Mouse (Mus musculus) CD4-positive helper T cell, adult 2 months (primary cell): ENCODE measurements around the gene Slc4a1ap.
"Not testable (repeated sequence)": the region's sequence is repeated elsewhere in the genome, so short reads cannot be mapped to it uniquely, and the experiment has no call there.

Experiments used
- DNase-seq: peaks from one replicate; pipeline ENCODE4 v3.0.0-alpha.2; 2012; ENCODE audit warnings: low read depth, missing footprints, low spot score

Gene Slc4a1ap

DNA sequence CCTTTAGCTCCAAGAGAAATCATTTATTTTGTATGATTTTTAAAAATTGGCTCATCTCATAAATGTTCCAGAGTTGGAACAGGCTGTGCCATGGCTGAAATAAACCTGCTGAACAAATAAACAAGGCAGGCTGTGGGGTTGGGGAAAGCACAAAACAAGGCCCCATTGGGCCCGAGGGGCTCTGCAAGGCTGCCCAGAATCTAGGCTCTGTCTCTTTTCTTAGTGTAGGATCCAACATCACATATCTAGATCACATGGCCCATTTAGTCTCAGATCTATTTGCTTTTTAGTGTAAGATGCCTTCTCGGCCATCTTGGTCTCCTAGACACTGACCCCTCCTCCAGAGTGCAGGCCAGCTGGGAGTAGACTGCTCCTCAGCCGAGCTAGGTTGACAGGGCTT lies 39.7 kb downstream of the Slc4a1ap start:
- DNase-seq: no peak

DNA sequence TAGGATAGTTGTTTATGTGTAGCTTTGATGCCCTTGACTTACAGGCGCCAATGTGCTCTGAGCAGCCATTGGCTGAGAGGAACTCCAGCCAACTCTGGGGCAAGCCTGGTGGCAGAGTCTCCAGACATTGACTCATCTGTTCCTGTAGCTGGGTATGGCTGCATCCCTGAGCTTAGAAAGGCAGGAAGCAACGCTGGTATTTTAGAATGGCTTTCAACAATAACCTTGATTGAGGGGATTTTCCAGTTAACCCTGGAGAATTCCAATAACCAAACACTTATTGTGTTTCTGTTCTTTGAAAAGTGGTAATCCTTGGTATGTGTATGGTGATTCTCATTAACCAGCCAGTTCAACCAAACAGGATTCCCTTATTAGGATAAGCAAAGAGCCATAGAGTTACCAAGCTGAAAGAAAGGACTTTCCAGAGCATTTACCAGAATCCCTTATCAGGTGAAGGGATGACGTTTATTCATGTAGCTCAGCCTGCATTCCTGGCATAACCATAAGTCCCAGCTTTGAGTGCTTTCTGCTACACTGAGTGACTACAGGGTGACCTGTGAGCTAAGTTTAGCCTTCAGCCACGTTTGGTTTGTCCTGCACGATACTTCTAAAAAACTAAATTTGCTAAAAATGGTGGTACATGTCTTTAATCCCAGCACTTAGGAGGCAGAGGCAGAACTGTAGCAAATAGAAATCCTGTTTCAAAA lies 41.3 kb downstream of the Slc4a1ap start:
- no peak for DNase-seq

DNA sequence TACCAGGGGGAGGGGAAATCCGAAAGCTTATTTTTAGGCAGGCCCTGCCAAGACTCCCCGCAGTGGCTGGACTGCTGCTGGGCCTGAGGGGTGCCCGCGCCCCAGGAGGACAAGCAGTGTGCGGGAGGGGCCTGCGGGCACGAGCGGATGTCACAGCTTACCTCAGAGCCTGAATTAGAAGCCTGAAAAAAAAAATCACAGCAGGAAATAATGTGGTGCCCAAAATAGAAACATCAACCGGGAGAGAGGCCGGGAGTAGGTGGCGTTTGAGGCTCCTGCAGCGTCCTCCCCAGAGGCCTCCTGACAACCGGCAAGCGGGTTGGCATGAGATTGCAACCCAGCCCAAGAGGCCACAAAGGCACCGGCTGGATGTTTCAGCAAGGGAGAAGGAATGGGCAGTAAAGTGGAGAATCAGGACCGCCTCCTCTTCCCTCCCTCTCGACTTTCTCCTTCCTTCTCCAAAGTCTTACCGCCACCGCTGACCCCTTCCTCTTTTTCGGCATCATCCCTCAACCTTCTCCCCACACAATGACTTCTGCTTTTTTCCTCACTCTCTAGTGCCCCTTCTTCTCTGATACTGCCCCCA lies 44.3 kb downstream of the Slc4a1ap start:
- DNase-seq: peak; percentile 30

DNA sequence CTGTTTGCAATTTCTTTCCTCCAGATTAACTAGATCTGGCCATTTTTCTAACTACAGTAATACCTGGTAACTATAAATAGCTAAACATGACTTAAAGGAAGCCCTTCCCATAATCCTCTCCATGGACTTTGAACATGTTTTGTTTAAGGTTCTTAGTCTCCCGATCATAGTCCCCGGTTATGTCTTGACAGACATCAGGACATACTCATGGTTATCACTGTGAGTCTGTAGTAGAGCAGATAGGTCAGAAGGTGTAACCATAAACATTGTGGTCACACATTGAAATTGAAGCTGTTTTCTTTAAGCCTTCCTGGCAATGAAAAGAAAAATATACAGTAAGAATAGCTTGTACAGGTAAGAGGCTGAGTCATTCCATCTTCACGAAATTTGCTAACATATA lies 46.9 kb downstream of the Slc4a1ap start:
- no peak for DNase-seq

DNA sequence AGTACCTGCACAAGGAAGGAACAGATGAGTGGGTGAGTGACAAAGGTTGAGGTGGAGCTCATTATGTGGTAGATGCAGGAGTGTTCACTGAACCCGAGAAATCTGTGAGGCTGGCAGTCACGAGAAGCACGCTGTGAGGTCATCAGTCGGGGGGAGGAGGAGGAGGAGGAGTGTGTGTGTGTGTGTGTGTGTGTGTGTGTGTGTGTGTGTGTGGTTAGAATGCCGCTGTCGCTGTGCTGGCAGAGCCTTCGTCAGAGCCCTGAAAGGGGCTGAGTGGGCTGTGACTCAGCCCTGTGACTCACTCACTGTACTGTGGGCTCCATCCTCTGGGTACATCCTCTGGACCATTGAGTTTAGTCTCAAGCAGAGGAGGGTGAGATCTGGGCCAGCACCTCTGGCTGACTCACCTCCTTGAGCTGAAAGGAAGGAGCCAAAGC lies 49.8 kb downstream of the Slc4a1ap start:
- DNase-seq: peak; percentile 86

DNA sequence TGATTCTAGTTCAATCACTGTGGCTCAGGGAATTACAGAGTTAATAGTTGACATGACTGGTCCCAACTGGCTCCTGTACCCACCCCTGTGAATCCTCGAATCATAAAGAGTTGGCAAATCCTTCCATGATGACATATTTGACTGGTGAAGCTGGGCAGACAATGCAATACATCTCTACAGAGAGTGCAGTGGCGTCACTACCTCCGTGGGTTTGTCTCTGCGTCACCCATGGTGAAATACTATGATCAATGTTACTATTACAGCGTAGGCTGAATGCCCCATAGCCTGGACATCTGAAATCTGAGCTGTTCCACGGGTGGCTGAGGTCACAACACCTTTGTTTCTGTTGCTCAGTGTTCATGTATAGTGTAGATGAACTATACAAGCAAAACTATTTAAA lies 54.5 kb downstream of the Slc4a1ap start:
- no peak for DNase-seq

DNA sequence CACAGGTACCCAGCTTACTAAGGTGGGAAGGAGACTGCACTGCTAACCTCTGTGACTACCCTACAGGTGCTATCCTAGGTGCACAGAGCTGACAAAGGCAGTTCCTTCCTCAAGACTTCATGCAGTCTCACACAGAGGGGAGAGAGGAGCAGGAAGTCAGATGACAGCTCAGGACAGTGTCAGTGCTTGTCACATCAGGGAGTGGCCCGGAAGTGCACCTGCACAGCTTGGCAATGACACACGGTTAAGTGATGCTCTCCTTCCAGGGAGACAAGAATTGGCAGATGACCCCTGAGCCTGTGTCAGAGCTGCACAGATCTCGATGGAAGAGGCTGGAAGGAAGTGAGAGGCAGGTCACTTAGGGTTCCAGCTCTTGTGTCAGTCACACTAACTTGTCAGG lies 55.1 kb downstream of the Slc4a1ap start:
- peak; percentile 44 for DNase-seq

DNA sequence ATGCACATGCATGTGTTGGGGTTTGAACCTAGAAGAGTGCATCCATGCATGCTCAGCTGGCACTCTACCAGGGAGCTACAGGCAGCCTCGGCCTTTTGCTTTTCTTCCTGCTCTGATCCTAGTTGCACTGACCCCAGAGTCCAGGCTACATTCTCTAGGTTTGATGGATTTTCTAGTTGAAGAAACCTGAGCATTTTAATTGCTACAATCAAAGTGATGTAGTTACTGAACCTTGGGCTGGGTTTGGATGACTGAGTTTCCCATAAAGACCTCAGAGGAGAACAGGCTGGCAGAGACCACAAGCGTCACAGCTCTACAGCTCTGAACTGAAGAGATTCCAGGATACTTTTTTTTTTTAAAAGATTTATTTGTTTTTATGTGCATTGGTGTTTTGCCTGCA lies 56.5 kb downstream of the Slc4a1ap start:
- DNase-seq: no peak

DNA sequence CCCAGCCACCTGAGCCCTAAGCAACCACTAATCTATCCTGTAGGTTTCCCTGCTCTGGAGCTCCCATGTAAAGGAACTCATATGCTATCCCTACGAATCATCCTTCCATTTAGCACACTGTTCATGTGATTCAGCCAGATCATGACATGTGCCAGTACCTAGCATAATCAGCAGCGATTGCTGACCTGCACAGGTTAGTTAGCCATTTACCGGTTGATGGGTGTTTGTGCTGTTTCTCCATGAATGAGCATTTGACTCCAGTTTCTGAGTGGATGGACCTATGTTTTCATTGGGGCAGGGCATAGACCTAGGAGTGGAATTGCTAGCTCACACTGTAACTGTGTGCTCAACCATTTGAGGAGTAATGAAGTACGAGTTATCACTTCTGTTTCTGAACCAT lies 58.7 kb downstream of the Slc4a1ap start:
- no peak for DNase-seq

DNA sequence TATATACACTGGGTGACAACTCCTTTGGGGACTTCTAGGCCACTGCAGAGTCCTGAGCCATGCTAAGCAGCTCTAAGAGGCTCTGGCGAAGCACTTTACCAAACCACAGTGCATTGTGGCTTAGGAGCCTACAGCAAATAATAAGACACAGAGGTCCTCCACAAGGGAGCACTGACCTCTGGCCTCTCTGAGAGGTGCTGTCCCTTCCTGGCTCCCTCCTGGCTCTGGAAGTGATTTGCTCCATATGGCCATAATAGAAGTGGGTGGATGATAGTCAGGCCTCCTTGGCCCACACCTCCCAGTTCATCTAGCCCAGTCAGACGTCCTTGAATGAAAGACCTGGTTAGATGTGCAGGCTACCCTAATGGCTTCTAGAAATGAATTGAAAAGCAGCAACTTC lies 61.2 kb downstream of the Slc4a1ap start:
- DNase-seq: no peak

DNA sequence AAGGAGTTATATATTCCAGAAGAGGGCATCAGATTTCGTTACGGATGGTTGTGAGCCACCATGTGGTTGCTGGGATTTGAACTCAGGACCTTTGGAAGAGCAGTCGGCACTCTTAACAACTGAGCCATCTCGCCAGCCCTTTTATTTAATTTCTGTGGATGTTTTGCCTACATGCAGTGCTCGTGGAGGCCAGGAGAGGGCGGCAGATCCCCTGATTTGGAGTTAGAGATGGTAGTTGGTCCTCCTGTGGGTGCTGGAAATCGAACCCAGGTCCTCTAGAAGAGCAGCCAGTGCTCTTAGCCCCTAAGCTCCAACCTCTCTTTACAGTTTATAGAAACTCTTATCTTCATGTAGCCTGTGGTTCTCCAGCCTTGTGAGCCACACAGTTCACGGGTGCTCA lies 61.9 kb downstream of the Slc4a1ap start:
- not testable (repeated sequence) for DNase-seq

DNA sequence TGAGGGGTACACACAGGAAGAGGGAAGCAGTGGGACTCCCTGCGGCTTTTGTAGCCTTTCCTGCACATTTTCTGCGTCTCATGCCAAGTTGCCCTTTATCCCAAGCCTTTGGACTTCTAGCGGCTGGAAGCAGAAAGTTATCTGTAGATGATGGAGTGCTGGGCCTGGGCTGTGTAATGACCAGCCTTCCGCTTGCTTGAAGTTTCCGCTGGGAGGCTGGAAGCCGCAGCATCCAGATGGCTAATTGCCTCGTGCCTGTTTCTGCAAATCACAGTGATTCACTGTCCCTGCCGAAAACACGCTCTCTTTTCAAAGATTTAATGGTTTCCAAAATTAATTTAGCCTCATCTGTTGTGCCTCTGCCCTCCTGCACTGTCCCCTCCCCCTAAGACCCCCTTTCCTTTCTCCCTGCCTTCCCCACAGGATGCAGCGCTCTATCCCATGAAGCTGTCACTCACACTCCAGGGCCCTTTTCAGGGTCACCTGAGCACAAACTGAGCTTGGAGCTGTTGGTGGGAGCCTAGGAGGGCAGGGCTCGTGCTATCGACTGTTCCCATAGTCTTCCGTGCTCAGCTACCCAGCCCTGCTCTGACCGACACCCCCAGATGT lies 63.0 kb downstream of the Slc4a1ap start:
- DNase-seq: no peak

DNA sequence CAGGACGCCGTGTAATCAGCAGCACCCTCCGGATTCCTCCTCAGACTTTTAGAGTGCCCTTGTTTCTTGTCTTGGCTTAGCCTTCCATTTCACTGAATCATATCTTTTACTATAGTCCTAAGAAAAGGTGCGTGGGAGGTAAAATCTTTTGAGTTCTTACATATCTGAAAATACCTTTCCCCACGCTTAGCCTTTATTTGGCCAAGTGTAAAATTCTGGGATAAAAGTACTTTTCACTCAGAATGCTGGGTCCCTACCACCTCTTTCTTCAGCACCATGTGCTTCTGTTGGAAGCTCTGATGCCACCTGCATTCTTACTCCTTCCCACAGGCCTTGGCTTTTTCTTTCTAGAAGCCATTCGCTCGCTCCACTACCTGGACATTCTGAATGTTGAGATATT lies 64.3 kb downstream of the Slc4a1ap start:
- DNase-seq: no peak

DNA sequence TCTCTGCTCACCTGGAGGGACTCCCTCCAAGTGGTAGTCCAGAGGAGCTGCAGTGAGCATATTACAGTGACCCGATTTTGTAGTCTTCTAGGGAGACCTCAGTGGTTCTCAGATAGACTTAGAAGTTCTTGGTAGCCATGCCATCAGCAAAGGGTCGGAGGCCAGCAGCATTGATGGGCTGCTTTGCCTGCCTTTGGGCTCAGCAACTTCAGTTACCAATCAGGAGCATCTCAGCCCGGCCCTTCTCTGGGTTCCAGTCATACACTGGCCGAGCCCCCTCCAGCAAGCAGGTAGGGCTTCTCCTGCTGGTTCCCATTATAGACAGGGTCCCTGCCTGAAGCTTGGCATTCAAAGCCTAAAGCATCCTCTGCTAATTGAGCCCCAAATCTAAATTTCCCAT lies 69.1 kb downstream of the Slc4a1ap start:
- no peak for DNase-seq

DNA sequence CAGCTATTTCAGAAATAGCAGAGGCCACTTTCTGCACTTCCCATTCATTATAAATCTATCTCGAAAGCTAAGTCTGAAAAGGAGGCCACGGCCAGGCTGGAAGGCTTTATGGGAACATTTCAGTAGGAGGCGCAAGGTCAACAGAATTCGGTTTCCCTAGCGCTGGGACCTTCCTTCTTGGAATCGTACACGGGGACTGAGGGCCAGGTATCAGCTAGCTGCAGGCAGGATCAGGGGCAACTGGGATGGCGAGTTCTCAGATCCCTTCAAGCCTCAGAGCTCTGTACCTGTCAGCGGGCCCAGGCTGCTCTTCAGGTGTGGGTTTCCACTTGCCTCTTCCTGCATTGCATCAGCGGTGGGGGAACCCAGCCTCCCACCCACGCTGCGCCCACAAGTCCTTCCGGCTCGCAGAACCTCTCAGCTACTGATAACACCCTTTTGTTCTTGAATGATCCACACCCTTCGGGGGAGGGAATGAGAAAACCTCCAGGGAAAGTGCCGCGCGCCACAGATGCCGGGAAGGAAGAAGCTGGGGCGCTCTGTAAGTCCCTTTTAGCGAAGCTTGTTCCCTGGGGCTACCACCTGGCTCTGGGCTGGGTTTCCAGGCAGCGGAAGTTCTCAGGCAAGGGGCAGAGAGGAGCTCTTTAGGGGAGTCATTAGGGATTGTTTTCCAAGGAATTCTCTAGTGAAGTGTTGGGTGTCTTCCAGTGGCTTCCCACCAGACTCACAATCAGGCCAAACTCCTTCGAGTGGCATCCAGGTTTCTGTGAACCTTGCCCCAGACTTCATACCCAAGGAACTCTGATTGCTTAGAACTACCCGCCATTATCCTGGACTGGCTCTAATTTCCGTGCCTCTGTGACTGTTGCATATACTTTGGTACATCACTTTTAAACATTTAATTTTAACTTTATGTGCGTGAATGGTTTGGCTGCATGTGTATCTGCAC lies 70.0 kb downstream of the Slc4a1ap start, which contains the start of gene Mrpl33:
TSS of gene Mrpl33 (plus strand) at position 455 of the 949 bp plus-strand sequence.
- peak; percentile 89 for DNase-seq

DNA sequence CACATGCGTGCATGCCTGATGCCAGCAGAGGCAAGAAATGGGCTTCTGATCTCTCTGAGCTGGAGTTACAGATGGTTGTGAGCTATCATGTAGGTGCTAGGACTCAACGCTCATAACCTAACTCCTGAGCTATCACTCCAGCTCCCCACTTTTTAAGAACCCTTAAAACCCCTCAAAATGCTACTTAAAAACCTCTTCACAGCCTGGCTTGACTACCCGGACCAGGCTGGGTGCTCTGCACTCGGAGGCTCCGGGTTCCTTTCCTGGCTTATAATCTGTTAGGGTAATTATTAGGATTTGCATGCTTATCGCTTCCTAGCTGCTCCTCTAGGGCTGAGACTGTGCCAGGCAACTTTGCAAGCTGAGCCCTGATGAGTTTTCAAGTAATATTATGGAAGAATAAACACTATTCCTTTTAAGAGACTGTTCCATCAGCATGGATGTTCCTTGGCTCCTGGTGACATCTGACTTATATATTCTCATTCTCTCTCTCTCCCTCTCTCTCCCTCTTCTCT lies 70.7 kb downstream of the Slc4a1ap start:
- no peak for DNase-seq

DNA sequence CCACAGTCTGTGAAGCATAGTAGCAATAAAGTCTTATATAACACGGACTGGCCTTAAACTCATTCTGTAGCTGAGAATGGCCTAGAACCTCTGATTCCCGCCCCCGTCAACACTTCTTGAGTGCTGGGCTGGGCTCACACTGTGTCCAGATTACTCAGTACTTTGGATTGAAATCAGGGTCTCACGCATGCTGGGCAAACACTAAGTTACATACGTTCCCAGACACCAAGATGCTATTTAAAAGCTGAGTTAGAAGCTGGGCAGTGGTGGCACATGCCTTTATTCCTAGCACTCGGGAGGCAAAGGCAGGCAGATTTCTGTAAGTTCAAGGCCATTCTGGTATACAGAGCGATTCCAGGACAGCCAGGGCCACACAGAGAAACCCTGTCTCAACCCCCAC lies 71.3 kb downstream of the Slc4a1ap start:
- DNase-seq: no peak

DNA sequence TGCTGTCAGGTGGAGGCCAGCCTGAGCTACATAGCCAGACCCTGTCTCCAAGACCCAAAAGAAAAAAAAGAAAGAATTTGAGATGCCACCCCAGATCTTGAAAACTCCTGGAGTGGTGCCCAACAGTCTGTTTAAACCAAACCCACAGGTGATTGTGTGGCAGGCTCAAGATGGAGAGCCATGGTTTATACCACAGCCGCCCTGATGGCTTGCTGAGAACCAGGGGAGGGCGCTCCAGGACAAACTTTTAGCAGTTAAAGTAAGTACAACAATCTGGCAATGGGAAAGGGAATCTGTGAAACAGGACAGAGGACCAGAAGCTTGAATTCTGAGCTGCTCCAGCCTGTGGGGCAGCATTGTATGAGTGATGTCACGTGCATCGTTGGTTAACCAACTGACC lies 71.8 kb downstream of the Slc4a1ap start:
- peak; percentile 63 for DNase-seq

DNA sequence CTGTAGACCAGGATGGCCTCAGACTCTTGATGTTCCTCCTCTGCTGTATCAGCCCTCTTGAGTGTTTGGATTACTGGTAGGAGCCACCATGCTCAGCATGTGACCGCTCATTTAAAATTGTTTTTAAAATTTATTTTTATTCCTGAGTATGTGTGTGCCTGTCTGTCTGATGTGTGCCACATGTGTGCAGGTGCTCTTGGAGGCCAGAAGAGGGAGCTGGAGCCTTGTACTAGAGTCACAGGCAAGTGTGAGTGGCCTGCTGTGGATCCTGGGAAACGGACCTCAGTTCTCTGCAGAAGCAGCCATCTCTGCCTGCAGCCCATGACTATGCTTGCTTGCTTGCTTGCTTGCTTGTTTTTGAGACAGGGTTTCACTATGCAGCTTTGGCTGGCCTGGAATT lies 72.4 kb downstream of the Slc4a1ap start:
- peak; percentile 35 for DNase-seq

DNA sequence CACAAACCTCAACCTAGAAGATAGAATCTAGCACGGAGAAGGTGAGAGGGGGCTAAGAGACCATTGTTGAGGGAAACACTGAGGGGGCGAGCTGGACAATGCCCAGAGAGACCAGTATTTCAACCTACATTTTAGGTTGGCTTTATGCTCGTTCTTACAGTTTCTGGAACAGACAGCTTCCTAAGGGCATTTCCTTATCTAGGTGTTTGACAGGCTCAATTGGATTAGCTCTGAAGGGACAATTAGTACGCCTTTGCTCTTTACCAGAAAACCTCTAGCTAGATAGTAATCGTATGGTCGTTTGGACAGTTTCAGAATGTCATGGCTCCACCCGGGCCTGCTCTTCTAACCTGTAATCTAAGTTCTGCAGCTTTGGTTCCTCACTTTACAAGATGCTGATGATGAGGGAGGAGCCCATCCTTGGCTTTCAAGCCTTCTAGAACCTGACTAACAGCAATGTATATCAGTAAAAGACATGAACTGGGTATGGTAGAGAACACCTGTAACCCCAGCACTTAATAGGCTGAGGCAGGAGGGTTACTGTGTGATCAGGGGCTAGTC lies 74.4 kb downstream of the Slc4a1ap start:
- no peak for DNase-seq

DNA sequence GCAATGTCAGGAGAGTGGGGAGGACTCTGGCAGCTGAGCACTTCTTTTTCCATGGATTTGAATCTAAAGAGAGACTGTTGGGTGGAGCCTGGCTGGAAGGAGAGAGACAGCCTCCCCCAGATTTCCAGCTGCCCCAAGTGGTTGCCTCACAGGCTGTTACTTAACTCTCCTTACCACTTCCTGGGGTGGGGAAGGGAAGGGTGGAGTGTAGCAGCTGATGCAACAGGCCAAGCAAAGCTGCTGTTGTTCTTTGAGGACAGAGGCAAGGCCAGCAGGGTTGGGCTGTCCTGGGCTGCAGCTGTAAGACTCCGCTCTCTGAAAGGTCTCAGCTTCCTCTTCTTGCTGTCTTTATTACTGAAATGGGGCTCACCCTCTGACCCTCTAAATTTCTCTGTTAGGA lies 75.6 kb downstream of the Slc4a1ap start:
- peak; percentile 73 for DNase-seq
